Mouse (Mus musculus): ENCODE results near the gene Ppp1r10. TPM values are rescaled to one million over a fixed set of nuclear protein-coding genes. Genes with fewer than 3 reads are reported as not detected.

The Ppp1r10 gene
- 25.8 and 36.2 TPM in 2 replicates for polyA plus RNA-seq (2012; rRNA removed; ENCODE audit: low replicate concordance)

DNA sequence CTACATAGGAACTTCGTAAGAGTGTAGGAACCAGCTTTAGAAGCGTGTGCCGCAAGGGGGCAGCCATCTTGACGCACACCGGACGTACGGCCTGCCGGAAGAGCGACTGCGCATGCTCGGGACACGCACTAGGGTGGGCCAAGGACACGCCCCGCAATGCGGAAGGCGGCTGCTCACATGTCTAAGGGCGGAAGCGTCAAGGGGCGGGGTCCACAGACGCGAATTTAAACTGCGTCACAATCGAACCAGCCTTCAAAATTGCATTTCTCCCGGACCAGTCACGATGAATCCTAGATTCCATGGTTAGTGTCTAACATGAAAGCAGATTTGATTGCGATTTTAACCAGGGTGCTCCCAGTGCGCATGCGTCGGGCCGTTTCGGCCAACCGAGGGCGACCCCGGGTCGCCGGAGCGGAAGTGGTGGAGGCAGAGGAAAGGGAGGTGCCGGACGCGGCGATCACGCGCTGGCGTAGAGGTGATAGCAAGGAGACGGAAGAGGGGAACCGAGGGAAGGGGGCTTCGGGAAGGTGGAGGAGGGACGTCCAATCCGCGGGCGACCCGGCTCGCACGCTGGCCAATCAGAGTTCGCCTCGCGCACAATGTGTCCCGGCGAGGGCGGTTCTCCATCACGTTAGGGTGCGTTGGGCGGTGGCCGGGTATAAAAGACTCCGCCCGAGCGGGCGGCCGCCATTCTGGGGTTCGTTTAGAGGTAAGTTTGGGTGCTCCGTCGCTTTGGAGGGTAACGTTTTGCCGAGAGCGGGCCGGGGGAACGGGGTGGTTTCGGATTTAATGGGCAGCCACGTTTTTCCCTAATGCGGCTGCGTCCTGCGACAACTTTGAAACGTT is at the start of gene Ppp1r10, which contains the start of gene Mrps18b:
Ppp1r10 (plus strand) TSS at position 138 of the 846 bp plus-strand sequence.
Mrps18b (minus strand) TSS at position 93 of the 846 bp plus-strand sequence.

GRCm38 (mm10) chr17:35879245-35880057 is 36.8 kb upstream of the Ppp1r10 start, which contains the start of gene Dhx16:
Gene Dhx16, plus strand, starts transcription at chr17:35879819.

DNA sequence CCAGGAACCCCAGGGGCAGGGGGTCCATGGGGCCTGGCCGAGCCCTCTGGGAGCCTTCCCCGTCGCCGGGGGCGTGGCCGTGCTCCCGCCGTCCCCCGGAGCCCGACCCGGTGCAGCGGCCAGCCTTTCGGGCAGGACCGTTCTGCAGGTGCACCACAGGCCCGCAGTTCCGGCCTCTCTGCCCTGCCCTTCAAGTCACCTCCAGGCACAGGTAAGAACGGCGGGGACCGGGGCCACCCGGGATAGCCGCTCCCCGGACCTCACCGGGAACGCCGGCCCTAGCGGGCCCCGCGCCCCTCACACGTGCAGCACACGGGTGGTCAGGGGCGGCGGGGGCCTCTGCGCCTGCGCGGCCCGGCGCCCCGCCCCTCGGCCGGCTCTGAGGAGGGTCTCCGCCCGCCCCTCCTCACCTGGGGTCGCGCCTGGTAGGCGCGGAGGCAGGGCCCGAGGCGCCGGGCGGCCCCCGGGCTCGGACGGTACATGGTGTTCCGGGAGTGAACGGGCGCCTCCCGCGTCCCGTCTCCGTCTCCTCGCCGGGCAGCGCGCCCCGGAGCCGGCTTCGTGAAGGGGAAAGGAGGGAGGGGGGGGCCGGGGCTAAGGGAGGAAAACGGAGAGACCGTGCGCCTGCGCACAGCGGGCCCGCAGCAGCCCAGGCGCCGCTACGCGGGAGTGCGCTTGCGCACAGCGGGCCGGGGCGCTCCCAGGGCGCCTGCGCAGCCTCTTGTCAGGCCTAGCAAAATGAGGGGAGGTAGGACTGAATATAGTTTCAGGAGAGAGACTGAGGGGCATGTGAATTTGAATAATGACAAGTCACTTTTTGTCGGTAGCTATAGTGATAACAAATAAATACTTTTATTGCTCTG is 19.2 kb upstream of the Ppp1r10 start, which contains the start of gene 2310061I04Rik:
2310061I04Rik (minus strand) TSS at position 651 of the 863 bp plus-strand sequence.

DNA sequence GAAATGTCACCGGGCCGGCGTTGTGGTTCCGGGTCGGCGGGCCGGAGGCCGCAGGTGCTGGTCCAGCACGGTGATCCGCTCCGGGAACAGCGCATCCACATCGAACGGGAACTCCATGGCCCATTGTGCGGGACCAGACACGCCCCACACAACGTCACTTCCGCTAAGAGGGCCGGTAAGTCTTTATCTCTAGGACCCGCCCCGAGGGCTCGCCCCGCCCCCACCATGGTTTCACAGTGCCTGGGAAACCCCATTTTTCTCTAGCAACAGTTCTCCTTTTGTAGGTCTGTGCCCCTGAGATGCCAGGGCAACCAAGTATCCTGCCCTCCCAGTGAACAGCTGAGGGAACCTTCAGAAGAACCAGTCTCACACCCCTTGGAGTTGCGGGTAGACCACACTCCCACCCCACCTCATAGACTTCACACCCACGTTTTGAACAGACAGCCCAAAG is 6.3 kb upstream of the Ppp1r10 start, which contains the start of gene Atat1:
Atat1 (minus strand) TSS at position 157 of the 451 bp plus-strand sequence.

GRCm38 (mm10) chr17:35969418-35970389 is 53.5 kb downstream of the Ppp1r10 start, which contains the start of gene Abcf1:
Gene Abcf1, minus strand, starts transcription at chr17:35969761.

GRCm38 (mm10) chr17:35979401-35980362 is 63.4 kb downstream of the Ppp1r10 start, which contains the start of the genes Gnl1 and Prr3:
Gene Gnl1, plus strand, starts transcription at chr17:35979851.
Gene Prr3, minus strand, starts transcription at chr17:35980236.

Other genes starting within 250 kb of the Ppp1r10 start
- gene Vars2, start 248.8 kb upstream of the Ppp1r10 start, polyA plus RNA-seq (2012; rRNA removed; ENCODE audit: low replicate concordance), result 32.7 and 37.8 TPM in 2 replicates
- gene Gtf2h4, start 242.7 kb upstream of the Ppp1r10 start, polyA plus RNA-seq (2012; rRNA removed; ENCODE audit: low replicate concordance), result 14.5 and 14.8 TPM in 2 replicates
- gene Ddr1, start 211.8 kb upstream of the Ppp1r10 start, polyA plus RNA-seq (2012; rRNA removed; ENCODE audit: low replicate concordance), result 63.7 and 75.5 TPM in 2 replicates
- 20.3 and 22.3 TPM in 2 replicates for gene Ier3, start 94.8 kb upstream of the Ppp1r10 start, polyA plus RNA-seq (2012; rRNA removed; ENCODE audit: low replicate concordance)
- gene Flot1, start 93.2 kb upstream of the Ppp1r10 start, polyA plus RNA-seq (2012; rRNA removed; ENCODE audit: low replicate concordance), result 39.8 and 40.1 TPM in 2 replicates
- gene Tubb5, start 78.1 kb upstream of the Ppp1r10 start, polyA plus RNA-seq (2012; rRNA removed; ENCODE audit: low replicate concordance), result 105 and 114 TPM in 2 replicates
- gene Mdc1, start 74.9 kb upstream of the Ppp1r10 start, polyA plus RNA-seq (2012; rRNA removed; ENCODE audit: low replicate concordance), result 1.4 and 3.0 TPM in 2 replicates
- 13.6 and 21.1 TPM in 2 replicates for gene Nrm, start 55.1 kb upstream of the Ppp1r10 start, polyA plus RNA-seq (2012; rRNA removed; ENCODE audit: low replicate concordance)
- 16.2 and 25.7 TPM in 2 replicates for gene Ppp1r18, start 50.8 kb upstream of the Ppp1r10 start, polyA plus RNA-seq (2012; rRNA removed; ENCODE audit: low replicate concordance)
- 36.5 and 59.4 TPM in 2 replicates for gene Dhx16, start 36.6 kb upstream of the Ppp1r10 start, polyA plus RNA-seq (2012; rRNA removed; ENCODE audit: low replicate concordance)
- gene 2310061I04Rik, start 19.0 kb upstream of the Ppp1r10 start, polyA plus RNA-seq (2012; rRNA removed; ENCODE audit: low replicate concordance), result 180 and 283 TPM in 2 replicates
- 47.1 and 64.0 TPM in 2 replicates for gene Atat1, start 6.4 kb upstream of the Ppp1r10 start, polyA plus RNA-seq (2012; rRNA removed; ENCODE audit: low replicate concordance)
- 74.3 and 76.9 TPM in 2 replicates for gene Mrps18b, start within 50 bp of the Ppp1r10 start, polyA plus RNA-seq (2012; rRNA removed; ENCODE audit: low replicate concordance)
- 60.3 and 89.7 TPM in 2 replicates for gene Abcf1, start 53.3 kb downstream of the Ppp1r10 start, polyA plus RNA-seq (2012; rRNA removed; ENCODE audit: low replicate concordance)
- gene Gnl1, start 63.4 kb downstream of the Ppp1r10 start, polyA plus RNA-seq (2012; rRNA removed; ENCODE audit: low replicate concordance), result 17.2 and 34.2 TPM in 2 replicates
- 8.2 and 8.5 TPM in 2 replicates for gene Prr3, start 63.8 kb downstream of the Ppp1r10 start, polyA plus RNA-seq (2012; rRNA removed; ENCODE audit: low replicate concordance)
- gene H2-T24, start 104.1 kb downstream of the Ppp1r10 start, polyA plus RNA-seq (2012; rRNA removed; ENCODE audit: low replicate concordance), result 1.2 and 1.9 TPM in 2 replicates
- gene H2-T23, start 116.4 kb downstream of the Ppp1r10 start, polyA plus RNA-seq (2012; rRNA removed; ENCODE audit: low replicate concordance), result 247 and 672 TPM in 2 replicates
- 22.4 and 45.9 TPM in 2 replicates for gene H2-T22, start 126.3 kb downstream of the Ppp1r10 start, polyA plus RNA-seq (2012; rRNA removed; ENCODE audit: low replicate concordance)
- not detected in 2 replicates for gene Gm6034, start 126.5 kb downstream of the Ppp1r10 start, polyA plus RNA-seq (2012; rRNA removed; ENCODE audit: low replicate concordance)
- gene Gm11127, start 141.9 kb downstream of the Ppp1r10 start, polyA plus RNA-seq (2012; rRNA removed; ENCODE audit: low replicate concordance), result 46.7 and 279 TPM in 2 replicates
- gene Gm19684, start 205.2 kb downstream of the Ppp1r10 start, polyA plus RNA-seq (2012; rRNA removed; ENCODE audit: low replicate concordance), result 0.06 TPM in 2 replicates
- gene Gm7030, start 213.0 kb downstream of the Ppp1r10 start, polyA plus RNA-seq (2012; rRNA removed; ENCODE audit: low replicate concordance), result 12.6 and 15.9 TPM in 2 replicates

All from duodenum, adult 2 months (tissue).